Mouse (Mus musculus): ENCODE data around the gene C1ql4. TPM values are rescaled to one million over a fixed set of nuclear protein-coding genes. Genes with fewer than 3 reads are reported as not detected.

The C1ql4 gene
- polyA plus RNA-seq, 1 experiment from 2014 or later = not detected

DNA sequence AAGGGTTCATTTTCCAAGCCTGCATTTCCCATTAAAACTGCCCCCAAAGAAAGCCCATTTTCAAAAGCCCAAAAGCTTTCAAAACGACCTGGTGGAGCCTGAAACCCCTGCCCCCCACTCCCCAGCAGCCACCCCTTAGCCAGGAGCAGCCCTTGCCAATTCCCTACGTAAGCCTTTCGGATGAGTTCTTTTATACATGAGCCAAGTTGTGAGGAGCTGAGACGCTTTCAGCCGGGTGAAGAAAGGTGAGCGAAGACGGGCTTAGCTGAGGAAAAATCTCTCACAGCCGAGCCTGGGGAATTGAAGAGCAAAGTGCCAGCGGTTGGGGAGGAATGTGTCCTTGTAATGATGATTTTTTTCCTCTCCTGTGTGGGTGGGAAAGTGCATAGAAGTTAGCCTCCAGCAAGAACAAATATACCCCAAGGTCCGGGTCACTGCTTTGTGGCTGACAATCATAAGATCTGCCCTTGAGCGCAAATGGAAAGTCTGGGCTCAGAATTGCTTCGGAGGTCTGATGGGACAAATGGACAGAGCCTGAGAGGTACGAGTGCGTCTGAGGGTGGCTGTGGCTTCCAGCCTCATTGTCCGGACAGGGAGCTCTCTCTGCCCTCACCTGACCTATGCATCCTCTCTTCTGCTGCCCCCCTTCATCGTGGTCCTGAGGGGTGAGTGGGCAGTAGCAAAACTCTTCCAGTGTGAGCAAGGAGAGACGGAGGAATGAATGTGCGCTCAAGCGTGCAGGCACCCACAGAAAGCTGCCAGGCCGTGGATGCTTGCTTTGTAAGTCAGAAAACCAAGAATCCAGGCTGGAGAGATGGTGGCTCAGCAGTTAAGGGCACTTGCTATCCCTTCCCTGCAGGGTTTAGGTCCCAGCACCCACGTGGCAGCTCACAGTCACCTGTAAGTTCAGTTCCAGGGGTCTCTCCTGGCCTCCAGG lies 46.4 kb downstream of the C1ql4 start:
- Histone ChIP-seq H3K4me1 (ENCODE audit: control insufficient read depth, insufficient read depth, low read length) (peaks cover 6% of the 10 kb centered on the region), H3K36me3 (ENCODE audit: control insufficient read depth, insufficient read depth, low read length) (0 out of 2 replicates have a peak, but pooled peaks cover 13% of the 10 kb centered on the region), H3K4me2 (ENCODE audit: low read depth, low read length) (no peak overlapping the region), H3K27me3 (ENCODE audit: control insufficient read depth, insufficient read depth, low read length) (no peaks in the 10 kb centered on the region), H3K4me3 (replicated peaks; ENCODE audit: low read length) (no peak overlapping the region), H3K27ac (ENCODE audit: low read length) (no peak overlapping the region), H3K9me3 (replicated peaks; ENCODE audit: control insufficient read depth, low read length) (no peaks in the 10 kb centered on the region), H3K9ac (ENCODE audit: low read length) (no peak overlapping the region)
- no peak for ATAC-seq (ENCODE audit: insufficient read depth, low FRiP score)
- WGBS = 47% methylated on average over 21 of the region's 21 CpGs

DNA sequence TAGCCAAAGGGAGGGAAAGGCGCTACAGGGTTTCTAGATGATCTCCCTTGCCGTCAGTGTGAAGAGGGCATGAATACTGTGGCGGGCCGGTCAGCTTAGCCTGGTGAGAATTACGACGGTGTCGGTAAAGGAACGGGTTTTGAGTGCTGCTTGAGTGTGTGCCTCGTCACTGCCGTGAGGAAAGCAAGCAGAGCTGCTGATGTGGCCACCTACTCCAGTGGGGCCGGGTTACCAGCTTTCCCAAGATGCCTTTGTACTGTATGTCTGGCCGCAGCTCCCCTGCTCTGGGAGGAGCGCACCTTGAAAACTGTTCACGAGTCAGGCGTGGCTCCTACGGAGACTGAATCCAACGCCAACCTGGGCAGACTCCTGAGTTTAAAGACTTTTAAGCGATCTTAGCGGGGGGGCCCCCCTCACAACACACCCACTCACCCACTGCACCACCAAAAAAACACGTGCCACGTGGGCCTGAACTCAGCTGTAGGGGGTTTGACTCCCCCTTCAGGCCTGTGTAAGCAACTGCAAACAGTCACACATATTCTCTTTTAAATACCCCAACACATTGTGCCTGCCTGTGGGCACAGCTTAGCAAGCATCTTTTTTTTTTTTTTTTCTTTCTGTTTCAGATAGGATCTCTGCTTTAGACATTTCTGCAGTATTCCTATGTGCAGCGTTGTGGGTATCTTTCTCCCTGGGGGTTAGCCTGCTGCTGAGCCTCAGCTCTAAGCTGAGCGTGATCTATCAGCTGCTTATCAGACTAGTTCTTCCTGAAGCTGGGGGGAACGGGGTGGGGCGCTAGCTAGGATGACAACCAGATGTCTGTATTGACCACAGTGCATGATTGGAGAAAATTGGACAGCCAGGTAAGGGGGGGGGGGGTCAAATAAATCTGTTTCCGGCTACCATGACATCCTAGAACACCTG lies 47.4 kb downstream of the C1ql4 start:
- 57% methylated on average over 26 of the region's 26 CpGs for WGBS
- no peak overlapping the region for H3K9ac ChIP-seq (ENCODE audit: low read length)
- no peak for ATAC-seq (ENCODE audit: insufficient read depth, low FRiP score)
- peaks cover 6% of the 10 kb centered on the region for H3K4me1 ChIP-seq (ENCODE audit: control insufficient read depth, insufficient read depth, low read length)
- H3K4me2 ChIP-seq (ENCODE audit: low read depth, low read length) = no peak overlapping the region
- H3K27ac ChIP-seq (ENCODE audit: low read length) = no peak overlapping the region
- H3K36me3 ChIP-seq (ENCODE audit: control insufficient read depth, insufficient read depth, low read length) = 0 out of 2 replicates have a peak, but pooled peaks cover 14% of the 10 kb centered on the region
- no peaks in the 10 kb centered on the region for H3K27me3 ChIP-seq (ENCODE audit: control insufficient read depth, insufficient read depth, low read length)
- no peaks in the 10 kb centered on the region for H3K9me3 ChIP-seq (replicated peaks; ENCODE audit: control insufficient read depth, low read length)
- no peak overlapping the region for H3K4me3 ChIP-seq (replicated peaks; ENCODE audit: low read length)

DNA sequence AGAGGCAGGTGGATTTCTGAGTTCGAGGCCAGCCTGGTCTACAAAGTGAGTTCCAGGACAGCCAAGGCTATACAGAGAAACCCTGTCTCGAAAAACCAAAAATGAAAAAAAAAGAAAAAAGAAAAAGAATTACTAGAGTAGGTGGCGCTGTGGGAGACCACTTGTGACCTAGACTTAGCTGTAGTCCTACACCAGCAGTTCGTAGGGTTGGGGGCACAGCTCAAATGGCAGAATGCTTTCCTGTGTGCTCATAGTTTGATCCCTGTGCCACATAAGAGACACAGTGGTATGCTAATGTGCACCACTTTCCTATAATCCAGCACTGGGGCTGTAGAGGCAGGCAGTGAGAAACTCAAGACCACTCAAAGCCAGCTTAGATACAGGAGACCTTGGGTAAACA lies 48.3 kb downstream of the C1ql4 start:
- H3K9ac ChIP-seq (ENCODE audit: low read length) = no peak overlapping the region
- ATAC-seq (ENCODE audit: insufficient read depth, low FRiP score) = no peak
- no peaks in the 10 kb centered on the region for H3K9me3 ChIP-seq (replicated peaks; ENCODE audit: control insufficient read depth, low read length)
- H3K36me3 ChIP-seq (ENCODE audit: control insufficient read depth, insufficient read depth, low read length) = 0 out of 2 replicates have a peak, but pooled peaks cover 14% of the 10 kb centered on the region
- peaks cover 6% of the 10 kb centered on the region for H3K4me1 ChIP-seq (ENCODE audit: control insufficient read depth, insufficient read depth, low read length)
- H3K27me3 ChIP-seq (ENCODE audit: control insufficient read depth, insufficient read depth, low read length) = no peaks in the 10 kb centered on the region
- no peak overlapping the region for H3K4me2 ChIP-seq (ENCODE audit: low read depth, low read length)
- no peak overlapping the region for H3K4me3 ChIP-seq (replicated peaks; ENCODE audit: low read length)
- H3K27ac ChIP-seq (ENCODE audit: low read length) = no peak overlapping the region
- 88% methylated on average over 4 of the region's 4 CpGs for WGBS

- Histone ChIP-seq H3K9me3 (replicated peaks; ENCODE audit: control insufficient read depth, low read length) (no peaks in the 10 kb centered on the region), H3K36me3 (ENCODE audit: control insufficient read depth, insufficient read depth, low read length) (0 out of 2 replicates have a peak, but pooled peaks cover 14% of the 10 kb centered on the region), H3K27me3 (ENCODE audit: control insufficient read depth, insufficient read depth, low read length) (no peaks in the 10 kb centered on the region), H3K4me1 (ENCODE audit: control insufficient read depth, insufficient read depth, low read length) (peaks cover 6% of the 10 kb centered on the region), H3K4me2 (ENCODE audit: low read depth, low read length) (no peak overlapping the region), H3K27ac (ENCODE audit: low read length) (no peak overlapping the region), H3K9ac (ENCODE audit: low read length) (no peak overlapping the region), H3K4me3 (replicated peaks; ENCODE audit: low read length) (no peak overlapping the region)
- no peak for ATAC-seq (ENCODE audit: insufficient read depth, low FRiP score)
- WGBS = 91% methylated on average over 5 of the region's 5 CpGs
Observed at GRCm38 (mm10) chr15:99038797-99039196, 48.8 kb downstream of the C1ql4 start.

DNA sequence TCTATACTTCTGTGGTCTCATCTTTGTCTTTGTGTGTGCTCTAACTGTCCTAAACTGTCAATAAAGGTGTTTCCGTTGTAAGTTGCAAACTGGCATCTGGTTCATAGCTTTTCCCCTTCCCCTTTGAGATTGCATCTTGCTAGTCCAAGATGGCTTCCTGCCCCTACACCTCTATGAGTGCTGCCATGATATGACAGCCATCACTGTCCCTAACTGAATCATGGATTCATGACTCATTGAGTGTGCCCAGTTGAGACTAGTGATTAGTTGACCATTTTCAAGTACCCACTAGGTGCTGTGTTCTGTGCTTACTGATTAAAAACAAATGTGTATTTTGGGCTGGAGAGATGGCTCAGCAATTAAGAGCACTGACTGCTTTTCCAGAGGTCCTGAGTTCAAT lies 49.6 kb downstream of the C1ql4 start:
- Histone ChIP-seq H3K27me3 (ENCODE audit: control insufficient read depth, insufficient read depth, low read length) (no peaks in the 10 kb centered on the region), H3K27ac (ENCODE audit: low read length) (no peak overlapping the region), H3K4me2 (ENCODE audit: low read depth, low read length) (no peak overlapping the region), H3K9ac (ENCODE audit: low read length) (no peak overlapping the region), H3K9me3 (replicated peaks; ENCODE audit: control insufficient read depth, low read length) (no peaks in the 10 kb centered on the region), H3K36me3 (ENCODE audit: control insufficient read depth, insufficient read depth, low read length) (0 out of 2 replicates have a peak, but pooled peaks cover 14% of the 10 kb centered on the region), H3K4me3 (replicated peaks; ENCODE audit: low read length) (no peak overlapping the region), H3K4me1 (ENCODE audit: control insufficient read depth, insufficient read depth, low read length) (peaks cover 10% of the 10 kb centered on the region)
- no peak for ATAC-seq (ENCODE audit: insufficient read depth, low FRiP score)
- WGBS = 96% methylated on average over 1 of the region's 1 CpGs

DNA sequence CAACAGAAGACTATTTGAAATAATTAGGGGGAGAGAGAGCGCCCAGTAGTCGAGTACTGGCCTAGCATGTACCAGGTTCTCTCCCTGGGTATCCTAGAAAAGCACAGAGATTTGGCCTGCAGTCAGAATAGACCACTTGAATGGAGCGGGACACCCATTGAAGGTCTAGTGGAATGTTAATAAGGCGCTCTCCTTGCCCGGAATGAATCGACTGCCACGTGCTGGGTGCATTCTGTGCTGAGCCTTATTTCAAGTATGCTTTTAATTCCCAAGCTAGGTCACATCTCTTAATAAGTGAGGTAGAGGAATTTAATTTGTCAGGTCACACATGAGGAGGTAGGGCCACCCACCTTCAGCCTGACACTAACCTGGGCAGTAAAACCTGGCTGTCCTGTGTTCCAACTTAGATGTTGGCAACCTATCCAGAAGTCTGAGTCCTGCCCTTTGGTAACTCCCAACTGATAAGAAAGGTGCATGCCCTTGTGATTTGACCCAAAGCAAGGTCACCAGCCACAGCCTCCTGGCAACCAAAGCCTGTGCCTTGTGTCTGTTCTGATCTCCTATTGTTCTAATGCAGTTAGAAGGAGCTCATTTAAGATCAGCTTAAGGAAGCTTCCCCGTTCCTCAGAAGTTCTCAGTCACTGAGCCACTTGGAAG lies 51.2 kb downstream of the C1ql4 start:
- no peak overlapping the region for H3K27ac ChIP-seq (ENCODE audit: low read length)
- no peak overlapping the region for H3K4me3 ChIP-seq (replicated peaks; ENCODE audit: low read length)
- 92% methylated on average over 8 of the region's 8 CpGs for WGBS
- H3K27me3 ChIP-seq (ENCODE audit: control insufficient read depth, insufficient read depth, low read length) = no peaks in the 10 kb centered on the region
- peaks cover 26% of the 10 kb centered on the region for H3K4me1 ChIP-seq (ENCODE audit: control insufficient read depth, insufficient read depth, low read length)
- ATAC-seq (ENCODE audit: insufficient read depth, low FRiP score) = no peak
- H3K9me3 ChIP-seq (replicated peaks; ENCODE audit: control insufficient read depth, low read length) = no peaks in the 10 kb centered on the region
- H3K4me2 ChIP-seq (ENCODE audit: low read depth, low read length) = no peak overlapping the region
- 0 out of 2 replicates have a peak, but pooled peaks cover 14% of the 10 kb centered on the region for H3K36me3 ChIP-seq (ENCODE audit: control insufficient read depth, insufficient read depth, low read length)
- H3K9ac ChIP-seq (ENCODE audit: low read length) = no peak overlapping the region

DNA sequence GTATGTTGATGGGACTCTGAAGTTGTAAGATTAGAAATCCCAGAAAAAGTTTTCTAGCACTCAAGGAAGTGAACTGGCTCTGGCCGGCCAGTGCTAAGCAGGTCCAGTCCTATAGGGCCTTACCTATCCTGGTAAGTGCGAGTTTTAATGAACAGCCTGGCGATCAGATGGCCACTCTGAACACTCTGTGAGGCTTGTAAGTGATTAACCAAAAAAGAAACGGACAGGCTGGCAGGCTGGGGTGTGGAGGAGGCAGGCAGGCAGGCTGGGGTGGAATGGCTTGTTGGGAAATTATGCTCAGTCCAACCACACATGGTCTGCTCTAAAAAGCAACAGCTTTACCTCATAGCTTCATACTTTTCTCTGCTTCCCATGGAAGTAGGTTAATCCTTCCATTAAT lies 52.2 kb downstream of the C1ql4 start:
- Histone ChIP-seq H3K9me3 (replicated peaks; ENCODE audit: control insufficient read depth, low read length) (no peaks in the 10 kb centered on the region), H3K4me2 (ENCODE audit: low read depth, low read length) (no peak overlapping the region), H3K27me3 (ENCODE audit: control insufficient read depth, insufficient read depth, low read length) (no peaks in the 10 kb centered on the region), H3K36me3 (ENCODE audit: control insufficient read depth, insufficient read depth, low read length) (0 out of 2 replicates have a peak, but pooled peaks cover 14% of the 10 kb centered on the region), H3K4me1 (ENCODE audit: control insufficient read depth, insufficient read depth, low read length) (peaks cover 21% of the 10 kb centered on the region), H3K9ac (ENCODE audit: low read length) (no peak overlapping the region), H3K27ac (ENCODE audit: low read length) (no peak overlapping the region), H3K4me3 (replicated peaks; ENCODE audit: low read length) (no peak overlapping the region)
- WGBS = 85% methylated on average over 4 of the region's 4 CpGs
- no peak for ATAC-seq (ENCODE audit: insufficient read depth, low FRiP score)
